Mouse (Mus musculus): ENCODE measurements around the gene Runx2.

- TF ChIP-seq CHD2 (IDR thresholded peaks at IDR 0.05; ENCODE audit: low read depth, low read length) (no peak), ZNF384 (IDR thresholded peaks at IDR 0.05; ENCODE audit: low read depth, low read length) (no peak), HCFC1 (IDR thresholded peaks at IDR 0.05; ENCODE audit: borderline replicate concordance, insufficient read depth, low read length) (no peak), MAFK (IDR thresholded peaks at IDR 0.05; ENCODE audit: insufficient read depth, low read depth, low read length) (no peak), ZC3H11A (IDR thresholded peaks at IDR 0.05; ENCODE audit: borderline replicate concordance, low read depth, low read length) (no peak)
Measured at GRCm38 (mm10) chr17:44577791-44578190, 236.8 kb downstream of the Runx2 start.

All from ES-E14 (cell line).